Mouse (Mus musculus) hindbrain, postnatal 0 days (tissue): ENCODE measurements around the gene Clcnka. TPM values are rescaled to one million over a fixed set of nuclear protein-coding genes. Genes with fewer than 3 reads are reported as not detected.

Source experiments
- ATAC-seq: fragments of 200-750 bp; cut with Nextera tagmentation; 2 replicates; pipeline ENCODE4 v1.8.0; 2017; ENCODE audit warnings: mild to moderate bottlenecking, moderate TSS enrichment, moderate library complexity
- DNase-seq: peaks from one replicate; pipeline ENCODE4 v3.0.0-alpha.2; 2015; ENCODE audit warnings: low spot score
- H3K27ac ChIP-seq: fragments of 300-500 bp; sonication (generic); 2 replicates; pipeline ENCODE4 v1.5.1; 2014; ENCODE audit warnings: mild to moderate bottlenecking
- H3K27me3 ChIP-seq: fragments of 300-500 bp; sonication (generic); 2 replicates; pipeline ENCODE4 v1.6.1; 2014; ENCODE audit warnings: low read length, mixed read lengths; ENCODE audit not compliant: insufficient read depth
- H3K36me3 ChIP-seq: fragments of 300-500 bp; sonication (generic); 2 replicates; pipeline ENCODE4 v1.6.1; 2014; ENCODE audit warnings: low read length, mixed read lengths; ENCODE audit not compliant: insufficient read depth
- H3K4me1 ChIP-seq: fragments of 300-500 bp; sonication (generic); 2 replicates; pipeline ENCODE4 v1.6.1; 2014; ENCODE audit warnings: antibody characterized with exemption, low read length, mixed read lengths; ENCODE audit not compliant: insufficient read depth
- H3K4me2 ChIP-seq: fragments of 300-500 bp; sonication (generic); 2 replicates; pipeline ENCODE4 v1.6.1; 2014; ENCODE audit warnings: low read depth, mild to moderate bottlenecking, low read length, moderate library complexity, mixed read lengths
- H3K4me3 ChIP-seq: fragments of 300-500 bp; sonication (generic); 2 replicates; pipeline ENCODE4 v1.5.1; 2014; ENCODE audit warnings: low read length
- H3K9ac ChIP-seq: fragments of 300-500 bp; sonication (generic); replicated peaks from 2 replicates; pipeline ENCODE4 v1.6.1; 2014; ENCODE audit warnings: mild to moderate bottlenecking, low read length, moderate library complexity, mixed read lengths
- H3K9me3 ChIP-seq: fragments of 300-500 bp; sonication (generic); 2 replicates; pipeline ENCODE4 v1.6.1; 2016; ENCODE audit warnings: low read length, mixed read lengths
- CTCF ChIP-seq: IDR thresholded peaks from 2 replicates; pipeline ENCODE4 v1.5.1; 2016; ENCODE audit warnings: antibody characterized with exemption, control low read depth, low read depth
- WGBS: fragments of 180-500 bp; shearing (Covaris S2); extraction: QIAGEN DNeasy Blood & Tissue Kit; methylation state at CpG from one replicate; pipeline ENCODE4 v1.1.7; 2014; 5-methylcytosine and 5-hydroxymethylcytosine counted together
- polyA plus RNA-seq: library from polyadenylated mRNA; unstranded; fragments of >200 nt; fragmentation: Nextera tagmentation; extraction: Ambion mirVana; gene quantifications from 2 replicates; pipeline ENCODE4 v1.2.1, GENCODE M21; 2015
- total RNA-seq: library from RNA; depleted of rRNA; stranded (reverse); fragments of >200 nt; gene quantifications from 2 replicates; pipeline ENCODE4 v1.2.3, GENCODE M21; 2014; rRNA removed

The Clcnka gene
- total RNA-seq (1.1 and 1.2 TPM in 2 replicates), polyA plus RNA-seq (0.95 and 0.98 TPM in 2 replicates)

- ATAC-seq (no peak), DNase-seq (no peak)
- no peak within 1 kb of the TSS for H3K27ac ChIP-seq
- H3K36me3 ChIP-seq: no peaks in the 10 kb centered on the region
- H3K4me3 ChIP-seq: no peak within 1 kb of the TSS
- WGBS: 66% methylated on average over 12 of the region's 12 CpGs
- no peaks in the 10 kb centered on the region for H3K27me3 ChIP-seq
- no peak within 1 kb of the TSS for H3K9ac ChIP-seq
- H3K4me2 ChIP-seq: no peak within 1 kb of the TSS
- TF ChIP-seq CTCF: no peak
- H3K4me1 ChIP-seq: no peaks in the 10 kb centered on the region
- no peaks in the 10 kb centered on the region for H3K9me3 ChIP-seq
Measured at GRCm38 (mm10) chr4:141398545-141398944, at the start of gene Clcnka. Gene Clcnka (minus strand): TSS chr4:141398724.

- H3K36me3 ChIP-seq: peaks cover 15% of the 10 kb centered on the region
- H3K27me3 ChIP-seq: no peaks in the 10 kb centered on the region
- DNase-seq (no peak), ATAC-seq (no peak)
- peaks cover 5% of the 10 kb centered on the region; the same call in 1 of the 2 replicates for H3K4me1 ChIP-seq
- no peak for TF ChIP-seq CTCF
- WGBS: 64% methylated on average over 7 of the region's 7 CpGs
- H3K9me3 ChIP-seq: no peaks in the 10 kb centered on the region
- no peak overlapping the region for H3K9ac ChIP-seq
- no peak overlapping the region for H3K27ac ChIP-seq
- H3K4me3 ChIP-seq: no peak overlapping the region
- no peak overlapping the region for H3K4me2 ChIP-seq
Measured at GRCm38 (mm10) chr4:141446211-141446610, 47.7 kb upstream of the Clcnka start.

DNA sequence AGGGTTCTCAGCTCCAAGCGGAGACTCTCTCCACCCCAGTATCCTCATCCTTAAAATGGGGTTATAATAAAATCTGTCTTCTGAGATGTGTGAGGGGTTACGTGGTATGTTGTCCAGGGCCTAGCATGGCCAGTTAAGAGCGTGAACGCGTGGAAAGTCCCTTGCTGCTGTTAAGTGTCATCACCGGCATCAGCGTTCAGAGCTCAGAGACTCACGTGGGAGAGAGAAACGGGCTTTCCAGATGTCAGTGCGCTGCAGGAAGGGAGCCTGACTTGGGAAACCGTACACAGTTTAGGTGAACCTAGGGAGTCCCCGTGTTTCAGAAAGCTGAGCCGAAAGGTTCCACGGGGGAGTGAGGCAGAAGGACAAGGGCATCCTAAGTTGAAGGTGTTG is 46.8 kb upstream of the Clcnka start:
- Histone ChIP-seq H3K9ac (peak overlapping the region; percentile 97), H3K36me3 (peaks cover 15% of the 10 kb centered on the region), H3K4me3 (peak overlapping the region; percentile 100), H3K4me1 (peaks cover 5% of the 10 kb centered on the region; the same call in 1 of the 2 replicates), H3K27ac (peak overlapping the region; percentile 82), H3K27me3 (no peaks in the 10 kb centered on the region), H3K4me2 (peak overlapping the region; percentile 84), H3K9me3 (no peaks in the 10 kb centered on the region)
- no peak for TF ChIP-seq CTCF
- 15% methylated on average over 14 of the region's 14 CpGs for WGBS
- no peak for ATAC-seq
- DNase-seq: no peak

DNA sequence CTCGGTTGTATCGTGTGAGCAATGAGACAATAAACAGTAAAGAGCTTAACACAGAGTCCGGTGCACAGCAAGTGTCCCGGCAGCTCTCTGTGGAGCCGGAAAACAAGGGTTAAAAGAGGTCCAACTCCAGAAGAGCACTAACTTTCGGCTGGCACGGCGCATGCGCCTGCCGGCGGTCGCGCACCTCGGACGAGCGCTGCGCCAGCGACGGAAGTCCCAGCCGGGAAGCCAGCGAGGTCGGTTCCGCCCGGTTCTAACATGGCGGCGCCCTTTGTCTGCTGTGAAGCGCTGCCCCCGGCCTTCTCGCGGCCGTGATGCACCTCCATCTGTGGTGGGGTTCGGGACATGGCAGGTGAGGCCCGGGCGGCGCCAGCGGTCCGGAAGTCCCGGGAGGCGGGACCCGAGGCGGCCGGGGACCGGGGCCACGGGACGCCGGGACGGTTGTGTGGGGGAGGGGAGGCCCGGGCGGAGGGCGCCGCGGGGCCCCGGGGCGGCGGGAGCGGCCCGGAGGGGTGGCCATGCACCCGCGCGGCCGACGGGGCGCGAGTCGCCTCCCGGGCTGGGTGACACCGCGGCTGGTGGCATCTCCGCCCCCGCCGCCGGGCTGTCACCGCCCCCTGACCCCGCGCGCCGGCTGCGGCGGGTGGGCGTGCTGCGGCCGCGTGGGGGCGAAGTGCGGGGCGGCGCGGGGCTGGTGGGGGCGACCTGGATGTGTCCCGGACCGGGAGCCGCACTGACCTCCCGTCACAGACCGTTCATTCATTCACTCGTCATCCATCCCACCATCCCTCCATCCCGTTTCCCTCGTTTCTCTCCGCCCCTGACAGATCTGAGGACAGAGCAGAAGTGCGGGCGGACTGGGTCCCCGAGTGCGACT is 46.2 kb upstream of the Clcnka start, which contains the start of gene Zbtb17:
Gene Zbtb17, plus strand, starts transcription at position 204 of the 877 bp plus-strand sequence.
- peak; percentile 90 for ATAC-seq
- peak; percentile 96 for DNase-seq
- Histone ChIP-seq H3K27ac (peak within 1 kb of the TSS; percentile 82), H3K4me3 (peak within 1 kb of the TSS; percentile 100), H3K4me2 (peak within 1 kb of the TSS; percentile 84), H3K4me1 (peaks cover 5% of the 10 kb centered on the region; the same call in 1 of the 2 replicates), H3K9ac (peak within 1 kb of the TSS; percentile 97), H3K36me3 (peaks cover 15% of the 10 kb centered on the region), H3K9me3 (no peaks in the 10 kb centered on the region), H3K27me3 (no peaks in the 10 kb centered on the region)
- no peak for TF ChIP-seq CTCF
- WGBS: 1% methylated on average over 84 of the region's 102 CpGs

GRCm38 (mm10) chr4:141443641-141444429 is 45.3 kb upstream of the Clcnka start:
- H3K4me2 ChIP-seq: peak overlapping the region; percentile 84
- H3K4me3 ChIP-seq: peak overlapping the region; percentile 100
- no peak overlapping the region for H3K27ac ChIP-seq
- peak overlapping the region; percentile 97; the same call in 1 of the 2 replicates for H3K9ac ChIP-seq
- ATAC-seq (no peak), DNase-seq (no peak)
- no peaks in the 10 kb centered on the region for H3K27me3 ChIP-seq
- WGBS: 52% methylated on average over 11 of the region's 11 CpGs
- no peaks in the 10 kb centered on the region for H3K9me3 ChIP-seq
- H3K4me1 ChIP-seq: peaks cover 5% of the 10 kb centered on the region; the same call in 1 of the 2 replicates
- H3K36me3 ChIP-seq: peaks cover 6% of the 10 kb centered on the region; the same call in 1 of the 2 replicates
- no peak for TF ChIP-seq CTCF

DNA sequence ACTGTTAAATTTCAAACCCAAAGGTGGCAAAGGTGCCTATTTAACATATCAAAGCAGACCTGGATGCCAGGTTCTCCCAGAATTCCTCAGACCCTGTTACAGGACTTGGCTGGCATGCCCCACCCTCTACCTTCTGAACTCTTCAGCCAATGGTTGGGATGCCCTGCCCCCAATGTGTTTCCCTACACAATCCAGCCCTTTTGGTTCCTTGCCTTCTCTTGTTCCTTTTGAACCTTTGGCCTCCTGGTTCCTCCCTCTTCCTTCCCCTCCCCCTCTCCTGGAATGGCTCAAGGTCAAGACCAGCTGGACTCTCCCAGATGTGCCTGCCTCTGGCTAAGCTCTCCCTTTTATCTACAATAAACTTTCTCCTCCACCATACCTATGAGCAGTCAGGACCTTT is 42.4 kb upstream of the Clcnka start:
- Histone ChIP-seq H3K4me3 (no peak overlapping the region), H3K9ac (no peak overlapping the region), H3K36me3 (no peaks in the 10 kb centered on the region), H3K27ac (no peak overlapping the region), H3K9me3 (no peaks in the 10 kb centered on the region), H3K4me2 (no peak overlapping the region), H3K4me1 (peaks cover 5% of the 10 kb centered on the region; the same call in 1 of the 2 replicates), H3K27me3 (no peaks in the 10 kb centered on the region)
- no peak for TF ChIP-seq CTCF
- DNase-seq (no peak), ATAC-seq (no peak)
